In genomic region chr12:8436553-8436952, GRCm38 (mm10) we compare ENCODE assay signal across 16 mouse cellular contexts.
DNase-seq lines count a peak whose midpoint lies in the region; ATAC-seq lines count a peak whose summit lies in the region.
"Had no signal": no experiment of that assay in that cellular context is flagged by ENCODE, and none has a peak within 500 bp of the region (broad histone marks: within the 10 kb centered on the region; RNA-seq: fewer than 3 reads in every experiment).

No protein-coding gene starts in this region.

- 0 out of 2 replicates have a peak overlapping the region, but pooled peaks have one; percentile 18 for H3K9ac ChIP-seq in limb, embryonic 12.5 days (replicated peaks)
- H3K9ac ChIP-seq: liver, embryonic 13.5 days; midbrain, embryonic 15.5 days had no signal

- WGBS in heart, embryonic 10.5 days = 46% methylated on average over 5 of the region's 5 CpGs
- 50% methylated on average over 5 of the region's 5 CpGs for WGBS in limb, embryonic 12.5 days
- 56% methylated on average over 5 of the region's 5 CpGs for WGBS in limb, embryonic 10.5 days

- ATAC-seq in limb, embryonic 12.5 days (ENCODE audit: insufficient number of reproducible peaks, insufficient read depth, low FRiP score, low TSS enrichment, low read depth) = no peak
- ATAC-seq: CD4-positive, CD25-positive, alpha-beta regulatory T cell, adult 4 months; midbrain, embryonic 15.5 days had no signal

- no peaks in the 10 kb centered on the region for H3K9me3 ChIP-seq in heart, embryonic 10.5 days
- H3K9me3 ChIP-seq in limb, embryonic 12.5 days = no peaks in the 10 kb centered on the region
- H3K9me3 ChIP-seq in limb, embryonic 10.5 days (replicated peaks) = no peaks in the 10 kb centered on the region
- H3K9me3 ChIP-seq: liver, embryonic 13.5 days; midbrain, embryonic 15.5 days had no signal

- no peak for DNase-seq in heart, embryonic 10.5 days (ENCODE audit: low spot score)
- no peak for DNase-seq in heart, adult 8-10 months (ENCODE audit: low spot score)
- no peak for DNase-seq in limb, embryonic 10.5 days (ENCODE audit: low spot score)
- DNase-seq in Muller cell, postnatal 12 days (ENCODE audit: inconsistent ontology term) = peak; percentile 43
- DNase-seq in kidney, postnatal 25 days = no peak
- no peak for DNase-seq in urinary bladder, postnatal 4 days (ENCODE audit: low spot score in 2 of 2)
- DNase-seq: adrenal gland, postnatal 25 days; cerebellum, postnatal 25 days; heart, postnatal 10 days; liver, embryonic 13.5 days; thymus, postnatal 14 days had no signal

- peaks cover 49% of the 10 kb centered on the region for H3K4me1 ChIP-seq in heart, embryonic 10.5 days
- H3K4me1 ChIP-seq in limb, embryonic 12.5 days (replicated peaks) = peaks cover 24% of the 10 kb centered on the region
- peaks cover 25% of the 10 kb centered on the region for H3K4me1 ChIP-seq in limb, embryonic 10.5 days
- H3K4me1 ChIP-seq in brown adipose tissue, adult 24 weeks (ENCODE audit: control insufficient read depth, insufficient read depth, insufficient read length, low read length) = peaks cover 53% of the 10 kb centered on the region

- H3K27ac ChIP-seq in heart, embryonic 10.5 days = peak overlapping the region; percentile 67
- H3K27ac ChIP-seq in limb, embryonic 12.5 days = 0 out of 2 replicates have a peak overlapping the region, but pooled peaks have one; percentile 7
- no peak overlapping the region for H3K27ac ChIP-seq in limb, embryonic 10.5 days
- H3K27ac ChIP-seq in brown adipose tissue, adult 24 weeks (replicated peaks; ENCODE audit: low read depth, low read length) = peak overlapping the region; percentile 50
- H3K27ac ChIP-seq: liver, embryonic 13.5 days; midbrain, embryonic 15.5 days; stomach, postnatal 0 days had no signal

- H3K36me3 ChIP-seq in heart, embryonic 10.5 days = no peaks in the 10 kb centered on the region
- H3K36me3 ChIP-seq in limb, embryonic 12.5 days = no peaks in the 10 kb centered on the region
- H3K36me3 ChIP-seq in limb, embryonic 10.5 days = no peaks in the 10 kb centered on the region
- H3K36me3 ChIP-seq: liver, embryonic 13.5 days; midbrain, embryonic 15.5 days had no signal

- no peak overlapping the region for H3K4me2 ChIP-seq in limb, embryonic 12.5 days
- H3K4me2 ChIP-seq: liver, embryonic 13.5 days; midbrain, embryonic 15.5 days had no signal

- H3K27me3 ChIP-seq in heart, embryonic 10.5 days (ENCODE audit: insufficient read depth, poor library complexity, severe bottlenecking) = no peaks in the 10 kb centered on the region
- H3K27me3 ChIP-seq in limb, embryonic 12.5 days = no peaks in the 10 kb centered on the region
- H3K27me3 ChIP-seq in limb, embryonic 10.5 days (ENCODE audit: low read depth, poor library complexity, severe bottlenecking) = no peaks in the 10 kb centered on the region
- H3K27me3 ChIP-seq: liver, embryonic 13.5 days; midbrain, embryonic 15.5 days had no signal

- H3K4me3 ChIP-seq in heart, embryonic 10.5 days = no peak overlapping the region
- H3K4me3 ChIP-seq in limb, embryonic 12.5 days (replicated peaks) = no peak overlapping the region
- no peak overlapping the region for H3K4me3 ChIP-seq in limb, embryonic 10.5 days
- H3K4me3 ChIP-seq in brown adipose tissue, adult 24 weeks (ENCODE audit: insufficient read depth, low read depth, low read length) = no peak overlapping the region
- H3K4me3 ChIP-seq: liver, embryonic 13.5 days; midbrain, embryonic 15.5 days had no signal
